Comparison of ENCODE assay signal across 8 mouse cellular contexts in the genomic region with DNA sequence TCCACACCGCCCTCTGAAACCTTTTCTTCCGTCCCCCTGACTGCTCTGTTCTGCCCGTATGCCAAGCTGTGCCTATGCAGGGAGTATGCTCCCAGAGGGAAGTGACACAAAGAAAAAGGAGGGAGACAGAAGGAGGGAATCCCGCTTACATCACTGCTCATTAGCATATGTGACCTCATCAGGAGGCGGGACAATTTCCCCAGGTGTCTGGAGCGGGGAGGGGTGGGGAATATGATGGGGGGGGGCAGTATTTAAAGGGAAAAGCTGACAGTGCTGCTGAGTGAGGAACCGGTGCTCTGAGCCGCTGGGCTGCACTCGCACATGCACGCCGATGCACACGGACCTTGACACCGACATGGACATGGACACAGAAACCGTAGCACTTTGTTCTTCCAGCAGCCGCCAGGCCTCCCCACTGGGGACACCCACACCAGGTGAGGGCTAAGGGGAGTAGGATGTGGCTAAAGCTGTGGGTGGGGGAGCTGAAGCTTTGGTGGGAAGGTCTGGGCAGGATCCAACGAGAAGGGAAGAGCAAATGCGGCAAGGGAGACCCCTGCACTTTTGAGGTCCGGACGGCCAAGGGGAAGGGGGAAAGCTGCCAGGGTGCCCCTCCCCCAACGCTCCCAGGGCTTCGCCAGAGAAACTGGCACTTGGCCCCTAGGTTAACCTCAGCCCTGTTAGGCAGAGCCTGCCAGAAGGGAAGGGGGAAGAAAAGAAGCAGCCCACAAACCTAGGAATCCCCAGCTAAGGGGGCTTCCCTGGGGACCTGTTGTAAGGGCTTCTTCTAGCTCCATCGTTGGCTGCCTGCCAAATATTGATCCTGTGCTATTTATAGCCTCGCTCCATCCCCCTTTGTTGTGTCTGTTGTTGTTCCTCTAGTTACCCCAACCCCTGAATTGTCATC. TPM values are rescaled to one million over a fixed set of nuclear protein-coding genes. Genes with fewer than 3 reads are reported as not detected.
A peak's percentile ranks its signal among the peaks of the same experiment; 100 is the strongest.
DNase-seq lines count a peak whose midpoint lies in the region; ATAC-seq and TF ChIP-seq lines count a peak whose summit lies in the region.

A gene (plus strand): TSS at position 160 of the 904 bp plus-strand sequence.

- peak within 1 kb of the TSS; percentile 65 for H3K27ac ChIP-seq in hindbrain, embryonic 11.5 days (ENCODE audit: low read depth, low read length)
- H3K27ac ChIP-seq in lung, embryonic 14.5 days (ENCODE audit: low read depth): peak within 1 kb of the TSS; percentile 63; the same call in 1 of the 2 replicates

- H3K9ac ChIP-seq in hindbrain, embryonic 11.5 days (ENCODE audit: low read depth, low read length): peak within 1 kb of the TSS; percentile 78
- H3K9ac ChIP-seq in lung, embryonic 14.5 days: peak within 1 kb of the TSS; percentile 47

- under 1% methylated on average over 23 of the region's 23 CpGs for WGBS in hindbrain, embryonic 11.5 days
- WGBS in lung, embryonic 14.5 days: under 1% methylated on average over 23 of the region's 23 CpGs

- peak within 1 kb of the TSS; percentile 73 for H3K4me2 ChIP-seq in hindbrain, embryonic 11.5 days (replicated peaks; ENCODE audit: low read depth, low read length)
- peak within 1 kb of the TSS; percentile 66 for H3K4me2 ChIP-seq in lung, embryonic 14.5 days

- H3K4me3 ChIP-seq in hindbrain, embryonic 11.5 days (ENCODE audit: low read depth, low read length): peak within 1 kb of the TSS; percentile 52
- H3K4me3 ChIP-seq in lung, embryonic 14.5 days (ENCODE audit: low read depth, low read length): peak within 1 kb of the TSS; percentile 44

- peak; percentile 25 for DNase-seq in urinary bladder, adult 2 months (ENCODE audit: low spot score)
- DNase-seq in urinary bladder, postnatal 36 days (ENCODE audit: low spot score in 2 of 2): no peak
- peak; percentile 83 for DNase-seq in embryo, embryonic 11 days
- peak; percentile 81 for DNase-seq in hindbrain, embryonic 11.5 days (ENCODE audit: low spot score)
- peak; percentile 64 for DNase-seq in layer of hippocampus, adult 9-11 months
- peak; percentile 80 for DNase-seq in lung, embryonic 14.5 days
- peak; percentile 60 to 73 for DNase-seq in right cerebral cortex, adult 2 months (ENCODE audit: low spot score in 2 of 2)
- DNase-seq in spleen, postnatal 4 days (ENCODE audit: low spot score in 2 of 2): no peak

- ATAC-seq in hindbrain, embryonic 11.5 days (ENCODE audit: low FRiP score): peak; percentile 88
- peak; percentile 64 for ATAC-seq in lung, embryonic 14.5 days (ENCODE audit: insufficient read depth)

- H3K36me3 ChIP-seq in hindbrain, embryonic 11.5 days (ENCODE audit: control insufficient read depth, insufficient read depth, low read length): no peaks in the 10 kb centered on the region
- H3K36me3 ChIP-seq in lung, embryonic 14.5 days (ENCODE audit: insufficient read depth): no peaks in the 10 kb centered on the region

- no peak for TF ChIP-seq CTCF in lung, embryonic 14.5 days (IDR thresholded peaks at IDR 0.05; ENCODE audit: low read depth)

- H3K27me3 ChIP-seq in hindbrain, embryonic 11.5 days (ENCODE audit: control insufficient read depth, insufficient read depth, low read length): peaks cover 2% of the 10 kb centered on the region; the same call in 1 of the 2 replicates
- H3K27me3 ChIP-seq in lung, embryonic 14.5 days (ENCODE audit: insufficient read depth, low read length): peaks cover 17% of the 10 kb centered on the region

- peaks cover 4% of the 10 kb centered on the region; the same call in 1 of the 2 replicates for H3K4me1 ChIP-seq in hindbrain, embryonic 11.5 days (replicated peaks; ENCODE audit: control insufficient read depth, insufficient read depth, low read length)
- H3K4me1 ChIP-seq in lung, embryonic 14.5 days (ENCODE audit: insufficient read depth): peaks cover 19% of the 10 kb centered on the region

- no peaks in the 10 kb centered on the region for H3K9me3 ChIP-seq in hindbrain, embryonic 11.5 days (ENCODE audit: control insufficient read depth, low read length)
- H3K9me3 ChIP-seq in lung, embryonic 14.5 days (ENCODE audit: low read depth, low read length): no peaks in the 10 kb centered on the region

RNA-seq across cellular contexts. Expression of the gene that starts here (rescaled TPM):
- 0.28 and 0.32 TPM in 2 replicates for polyA plus RNA-seq in urinary bladder, adult 2 months (2012; rRNA removed)
- 37.3 and 40.0 TPM in 2 replicates for polyA plus RNA-seq in hindbrain, embryonic 11.5 days (2014; fragmentation: Nextera tagmentation; extraction: Ambion mirVana)
- 8.1 and 8.3 TPM in 2 replicates for polyA plus RNA-seq in lung, embryonic 14.5 days (2014; fragmentation: Nextera tagmentation; extraction: Ambion mirVana)

Comparison
In these comparisons a context has a peak if more than half of its experiments do, and no peak if none do; other contexts are left out.
1. Peak in DNase-seq in urinary bladder, adult 2 months; RNA of the gene not detected or under 1 TPM.
2. DNase-seq: peak in embryo, embryonic 11 days (single experiment), hindbrain, embryonic 11.5 days (single experiment), layer of hippocampus, adult 9-11 months (single experiment), lung, embryonic 14.5 days (single experiment) and right cerebral cortex, adult 2 months (2 of 2); none in urinary bladder, postnatal 36 days (0 of 2) and spleen, postnatal 4 days (0 of 2).